Mouse (Mus musculus): ENCODE measurements at regions not wholly inside any gene's neighbourhood (a gene's known extent, or its start where the extent isn't known, plus 50 kb on each side); places are given as distances from the start of the nearest gene placed in this dataset.

DNA sequence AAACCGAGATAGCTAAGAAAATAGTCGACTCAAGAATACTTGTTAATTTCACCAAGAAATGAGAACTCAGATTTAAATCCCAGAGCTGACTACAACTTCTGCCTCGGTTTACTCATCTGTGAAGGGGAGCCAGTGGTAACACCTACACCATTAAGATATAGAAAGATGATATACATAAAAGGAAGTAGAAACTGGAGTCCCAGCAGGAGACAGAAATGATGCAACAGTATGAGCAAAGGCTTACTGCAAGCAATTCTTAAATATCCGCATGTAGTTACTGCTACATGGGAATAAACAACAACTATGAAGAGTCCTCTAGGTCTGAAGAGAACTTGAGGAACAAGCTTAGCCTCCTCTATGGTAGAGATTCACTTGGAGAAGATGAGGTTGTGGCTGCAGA, 58.2 kb upstream of the Thbs1 start:
- no peaks in the 10 kb centered on the region for H3K9me3 ChIP-seq
- no peaks in the 10 kb centered on the region for H3K4me1 ChIP-seq
- no peaks in the 10 kb centered on the region for H3K36me3 ChIP-seq (replicated peaks)
- no peak overlapping the region for H3K27ac ChIP-seq (replicated peaks)
- no peaks in the 10 kb centered on the region for H3K27me3 ChIP-seq (replicated peaks; ENCODE audit: low read depth, poor library complexity, severe bottlenecking)
- no peak overlapping the region for H3K4me3 ChIP-seq
- WGBS, result 90% methylated on average over 4 of the region's 4 CpGs
- DNase-seq (ENCODE audit: low spot score), result no peak

DNA sequence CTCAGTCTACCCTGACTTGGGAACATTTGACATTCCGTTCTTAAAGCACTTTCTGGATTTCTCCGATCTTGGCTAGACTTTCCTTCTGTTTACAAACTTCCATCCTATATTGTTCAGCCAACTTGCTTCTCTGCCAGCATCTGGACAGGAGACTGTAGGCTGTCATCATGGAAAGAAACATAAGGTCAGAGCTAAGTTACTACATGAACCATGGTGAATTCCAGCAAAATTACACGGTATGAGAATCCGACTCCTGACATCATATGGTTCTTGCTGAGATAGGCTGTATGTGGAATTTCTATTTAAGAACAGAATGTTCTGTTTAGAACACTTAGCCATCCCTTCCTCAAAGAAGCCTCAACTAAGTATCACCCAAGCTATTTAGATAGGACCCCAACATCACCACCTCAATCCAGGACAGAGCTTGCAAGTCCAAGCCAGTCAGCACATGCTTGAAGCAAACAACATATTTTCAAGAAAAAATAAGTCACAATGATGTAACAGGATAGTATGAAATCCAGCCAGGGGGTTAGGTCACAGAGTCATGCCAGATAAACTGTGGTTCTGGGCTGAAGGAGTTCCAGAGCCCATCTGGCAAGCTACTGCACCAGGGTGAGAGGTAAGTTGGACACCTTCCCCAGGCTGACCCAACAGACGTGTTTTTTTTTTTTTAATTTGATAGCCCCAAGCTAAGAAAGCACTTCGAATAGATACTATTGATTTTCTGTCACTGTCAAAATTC, 52.9 kb upstream of the Thbs1 start:
- no peaks in the 10 kb centered on the region for H3K27me3 ChIP-seq (replicated peaks; ENCODE audit: low read depth, poor library complexity, severe bottlenecking)
- no peaks in the 10 kb centered on the region for H3K9me3 ChIP-seq
- H3K4me3 ChIP-seq, result no peak overlapping the region
- WGBS, result 91% methylated on average over 6 of the region's 6 CpGs
- H3K36me3 ChIP-seq (replicated peaks), result no peaks in the 10 kb centered on the region
- no peaks in the 10 kb centered on the region for H3K4me1 ChIP-seq
- H3K27ac ChIP-seq (replicated peaks), result no peak overlapping the region
- DNase-seq (ENCODE audit: low spot score), result no peak

DNA sequence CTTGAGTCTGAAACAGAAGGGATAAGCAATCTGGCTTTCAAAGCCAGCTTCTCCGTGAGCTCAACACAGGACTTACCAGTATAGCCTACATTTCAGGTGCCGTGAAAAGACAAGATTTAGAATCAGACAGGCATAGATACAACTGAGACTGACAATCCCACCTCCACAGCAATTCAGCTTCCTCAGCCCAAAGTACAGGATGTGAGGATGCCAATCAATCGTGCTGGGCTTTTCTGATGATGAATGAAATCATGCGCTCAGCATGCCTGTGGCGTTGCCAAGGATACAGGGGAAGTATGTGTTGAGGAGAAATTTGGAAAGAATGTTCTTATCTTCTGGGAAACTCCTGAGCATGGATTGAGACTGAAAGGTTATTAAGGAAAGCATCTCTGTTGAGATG, 50.4 kb upstream of the Thbs1 start:
- Histone ChIP-seq H3K9me3 (no peaks in the 10 kb centered on the region), H3K36me3 (replicated peaks) (no peaks in the 10 kb centered on the region), H3K4me3 (no peak overlapping the region), H3K4me1 (no peaks in the 10 kb centered on the region), H3K27me3 (replicated peaks; ENCODE audit: low read depth, poor library complexity, severe bottlenecking) (no peaks in the 10 kb centered on the region), H3K27ac (replicated peaks) (no peak overlapping the region)
- 84% methylated on average over 5 of the region's 5 CpGs for WGBS
- no peak for DNase-seq (ENCODE audit: low spot score)
